In genomic region chr9:33760701-33761100, GRCm38 (mm10) we compare ENCODE assay signal across 10 mouse cellular contexts.
"Had no signal": no experiment of that assay in that cellular context is flagged by ENCODE, and none has a peak within 500 bp of the region (broad histone marks: within the 10 kb centered on the region; RNA-seq: fewer than 3 reads in every experiment).

No protein-coding gene starts in this region.

- H3K36me3 ChIP-seq: hindbrain, embryonic 15.5 days; kidney, embryonic 15.5 days; limb, embryonic 15.5 days; liver, embryonic 13.5 days; midbrain, embryonic 13.5 days had no signal

- ATAC-seq: intestine, embryonic 16.5 days; liver, postnatal 0 days; midbrain, embryonic 13.5 days had no signal

- H3K27ac ChIP-seq: hindbrain, embryonic 15.5 days; kidney, embryonic 15.5 days; limb, embryonic 15.5 days; liver, embryonic 13.5 days; midbrain, embryonic 13.5 days had no signal

- DNase-seq: left cerebral cortex, postnatal 4 days; liver, embryonic 13.5 days; liver, postnatal 0 days; right cerebral cortex, postnatal 14 days; thymus, postnatal 36 days had no signal

- H3K27me3 ChIP-seq: hindbrain, embryonic 15.5 days; kidney, embryonic 15.5 days; limb, embryonic 15.5 days; liver, embryonic 13.5 days; midbrain, embryonic 13.5 days had no signal

- H3K4me2 ChIP-seq: hindbrain, embryonic 15.5 days; kidney, embryonic 15.5 days; limb, embryonic 15.5 days; liver, embryonic 13.5 days; midbrain, embryonic 13.5 days had no signal

- H3K4me3 ChIP-seq: hindbrain, embryonic 15.5 days; kidney, embryonic 15.5 days; limb, embryonic 15.5 days; liver, embryonic 13.5 days; midbrain, embryonic 13.5 days had no signal

- H3K9ac ChIP-seq: hindbrain, embryonic 15.5 days; kidney, embryonic 15.5 days; limb, embryonic 15.5 days; liver, embryonic 13.5 days; liver, postnatal 0 days; midbrain, embryonic 13.5 days had no signal

- H3K9me3 ChIP-seq: hindbrain, embryonic 15.5 days; kidney, embryonic 15.5 days; limb, embryonic 15.5 days; liver, embryonic 13.5 days; midbrain, embryonic 13.5 days had no signal

- H3K4me1 ChIP-seq: hindbrain, embryonic 15.5 days; kidney, embryonic 15.5 days; limb, embryonic 15.5 days; liver, embryonic 13.5 days; midbrain, embryonic 13.5 days had no signal
